Mouse (Mus musculus): ENCODE measurements around the gene Meiob.
A peak's percentile ranks its signal among the peaks of the same experiment; 100 is the strongest.

Meiob gene

DNA sequence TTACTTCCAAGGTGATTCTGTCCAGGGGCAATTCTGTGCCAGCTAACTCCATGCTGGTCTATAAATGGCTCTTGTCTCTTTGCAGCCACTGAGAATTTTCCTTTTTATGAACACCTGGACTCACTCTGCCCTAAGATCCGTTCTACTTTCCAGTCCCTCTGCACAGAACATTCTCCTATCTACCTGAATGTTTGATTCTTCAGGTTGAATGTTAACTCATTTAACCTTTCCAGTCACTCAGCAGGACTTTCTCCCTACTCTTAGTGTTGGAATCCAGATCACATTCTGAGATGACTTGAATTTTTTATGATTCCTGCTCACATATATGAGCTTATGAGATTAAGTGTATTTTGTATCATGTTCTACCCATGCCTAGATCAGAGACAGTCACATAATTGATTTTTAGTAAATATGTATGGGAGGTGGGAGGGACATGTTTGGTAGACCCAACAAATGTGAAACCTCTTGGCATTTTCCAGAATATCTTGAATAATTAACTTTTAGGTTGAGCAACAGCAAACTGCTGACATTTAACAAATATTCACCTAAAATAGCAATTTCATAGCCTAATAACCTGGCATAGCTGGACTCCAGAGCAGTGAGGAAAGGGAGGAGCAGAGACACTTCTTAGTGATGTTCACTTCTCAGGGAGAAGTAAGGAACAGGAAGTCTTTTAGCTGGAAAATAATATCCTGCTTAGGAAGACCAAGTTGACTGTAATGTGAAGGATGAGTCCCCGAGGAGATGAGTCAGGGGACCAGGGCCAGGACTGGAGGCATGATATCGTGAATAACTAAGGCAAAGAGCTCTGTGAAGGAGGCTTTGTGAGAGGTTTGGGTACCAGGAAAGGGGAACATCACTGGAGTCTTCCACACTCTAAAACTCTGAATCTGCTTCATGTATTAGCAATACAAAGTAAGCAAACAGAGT is 17.5 kb downstream of the Meiob start:
- DNase-seq (ENCODE audit: low read depth), result no peak

DNA sequence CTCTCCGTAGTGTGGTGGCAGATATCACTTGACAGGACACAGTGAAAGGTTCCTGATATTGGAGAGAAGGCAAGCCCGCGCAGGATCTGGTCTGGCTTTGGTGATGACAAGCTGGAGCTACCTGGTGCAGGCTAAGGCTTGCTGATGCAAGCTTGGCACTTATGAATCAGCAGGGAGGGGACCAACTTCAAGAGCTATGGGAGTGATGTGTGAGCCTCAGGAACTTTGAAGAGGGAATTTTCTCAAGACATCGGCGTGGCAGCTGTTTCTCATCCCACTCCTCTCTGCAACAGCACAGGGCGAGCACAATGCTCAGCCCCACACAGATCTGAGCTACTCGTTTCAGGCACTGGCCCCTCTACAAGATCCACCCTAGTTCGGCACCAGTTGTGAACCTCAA is 35.8 kb downstream of the Meiob start, which contains the start of gene Hagh:
Gene Hagh, plus strand, starts transcription at position 302 of the 400 bp plus-strand sequence.
- no peak for DNase-seq (ENCODE audit: low read depth)

DNA sequence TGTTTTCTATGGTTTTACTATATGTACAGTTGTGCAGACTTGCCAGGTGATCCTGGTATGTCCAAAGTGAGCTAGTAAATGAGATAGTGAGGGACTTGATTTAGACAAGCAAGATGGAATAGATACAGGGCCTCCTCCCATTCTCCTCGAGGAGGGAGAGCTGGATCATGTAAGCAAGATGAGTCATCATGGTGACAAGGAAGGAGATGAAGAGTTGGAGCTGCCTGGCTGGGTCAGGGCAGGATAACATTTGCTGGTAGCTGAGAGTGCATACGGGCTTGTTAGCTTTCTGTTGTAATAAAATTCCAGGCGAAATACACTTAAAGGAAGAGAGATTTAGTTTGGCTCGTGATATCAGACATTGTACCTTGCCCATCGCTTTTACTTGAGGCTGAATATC is 36.3 kb downstream of the Meiob start:
- no peak for DNase-seq (ENCODE audit: low read depth)

DNA sequence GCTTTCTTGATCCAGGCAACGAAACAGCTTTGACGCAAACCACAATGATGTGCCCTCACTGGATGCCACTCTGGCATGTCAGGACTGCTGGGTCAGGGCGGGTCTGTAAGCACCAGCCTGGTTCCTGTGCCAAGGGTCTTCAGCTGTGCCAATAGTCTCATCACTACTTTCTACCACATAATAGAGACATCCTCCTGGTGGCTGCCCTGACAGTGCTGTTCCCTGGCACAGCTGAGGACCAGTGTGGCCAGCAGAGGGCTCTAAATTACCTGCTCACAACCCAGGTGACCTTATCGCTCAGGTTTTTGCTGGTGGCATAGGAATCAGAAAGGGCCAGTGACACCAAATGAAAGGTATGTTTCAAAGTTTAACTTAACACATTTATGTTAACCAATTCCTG is 37.0 kb downstream of the Meiob start:
- DNase-seq (ENCODE audit: low read depth), result no peak

DNA sequence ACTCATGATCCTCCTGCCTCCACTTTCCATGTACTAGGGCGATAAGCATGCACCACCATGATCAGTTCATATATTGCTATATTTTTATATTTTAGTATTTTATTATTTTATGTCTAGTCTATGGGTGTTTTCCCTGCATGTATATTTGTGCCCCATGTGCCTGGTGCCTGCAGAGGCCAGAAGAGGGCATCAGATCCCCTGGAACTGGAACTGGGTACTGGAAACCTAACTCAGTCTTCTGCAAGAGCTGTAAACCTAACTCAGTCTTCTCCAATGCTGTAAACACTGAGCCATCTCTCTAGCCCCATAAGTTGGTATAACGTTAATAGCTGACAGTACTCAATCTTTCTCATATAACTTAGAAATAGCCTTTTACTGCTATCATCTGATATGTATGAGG is 38.5 kb downstream of the Meiob start:
- no peak for DNase-seq (ENCODE audit: low read depth)

- no peak for DNase-seq (ENCODE audit: low read depth)
Observed at GRCm38 (mm10) chr17:24844525-24844924, 40.4 kb downstream of the Meiob start.

- DNase-seq (ENCODE audit: low read depth), result no peak
Observed at GRCm38 (mm10) chr17:24847386-24847785, 43.3 kb downstream of the Meiob start.

- DNase-seq (ENCODE audit: low read depth), result no peak
Observed at GRCm38 (mm10) chr17:24848600-24849031, 44.5 kb downstream of the Meiob start.

DNA sequence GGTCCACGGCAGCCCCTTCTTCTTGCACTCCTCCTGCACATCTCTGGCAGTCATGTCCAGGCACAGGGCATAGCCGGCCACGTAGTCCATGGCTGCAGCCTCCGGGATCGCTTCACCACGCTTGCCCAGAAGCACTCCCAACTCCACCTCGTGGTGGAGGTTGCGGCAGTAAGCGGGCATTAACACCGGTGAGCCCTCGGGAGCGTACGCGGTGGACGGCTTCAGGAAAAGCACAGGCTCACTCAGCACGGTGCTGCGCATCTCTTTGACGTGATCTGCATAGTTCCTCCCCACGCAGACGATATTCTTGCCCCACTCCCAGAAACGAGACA is 45.6 kb downstream of the Meiob start:
- DNase-seq (ENCODE audit: low read depth), result peak; percentile 65

DNA sequence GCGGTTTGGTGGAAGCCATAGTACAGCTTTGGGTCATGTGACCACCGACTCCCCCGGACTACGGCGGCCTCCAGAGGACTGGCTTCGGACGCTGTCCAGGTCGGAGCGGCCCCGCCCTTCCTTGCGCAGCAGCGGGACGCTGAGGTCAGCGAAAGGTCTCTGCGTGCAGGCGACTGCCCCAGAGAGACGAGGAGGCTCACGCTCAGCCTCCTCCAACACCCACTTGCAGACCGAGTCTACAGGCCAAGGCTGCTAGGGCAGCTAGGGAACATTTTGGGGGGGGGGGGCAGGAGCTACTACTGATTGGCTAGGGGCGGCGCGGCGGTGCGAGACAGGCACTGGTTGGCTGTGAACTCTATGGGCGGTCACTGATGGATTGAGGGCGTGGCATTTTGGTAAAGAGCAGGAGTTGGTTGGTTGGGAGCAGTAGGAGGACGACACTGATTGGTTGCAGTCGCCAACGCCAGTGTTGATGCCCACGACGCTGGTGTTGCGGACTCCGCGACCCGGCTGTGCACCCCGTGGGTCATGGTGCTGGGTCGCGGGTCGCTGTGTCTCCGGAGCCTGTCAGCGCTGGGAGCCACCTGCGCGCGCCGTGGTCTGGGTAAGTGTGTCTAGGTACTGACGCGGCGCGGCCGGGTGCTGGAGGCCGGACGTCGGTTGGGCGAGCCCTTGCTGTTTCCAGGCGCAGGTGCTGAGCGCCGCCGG is 46.1 kb downstream of the Meiob start, which contains the start of gene Fahd1:
Gene Fahd1, minus strand, starts transcription at position 300 of the 708 bp plus-strand sequence.
- peak; percentile 96 for DNase-seq (ENCODE audit: low read depth)

GRCm38 (mm10) chr17:24850773-24851127 is 46.7 kb downstream of the Meiob start:
- DNase-seq (ENCODE audit: low read depth), result no peak

- no peak for DNase-seq (ENCODE audit: low read depth)
Observed at GRCm38 (mm10) chr17:24851381-24852125, 47.5 kb downstream of the Meiob start.

DNA sequence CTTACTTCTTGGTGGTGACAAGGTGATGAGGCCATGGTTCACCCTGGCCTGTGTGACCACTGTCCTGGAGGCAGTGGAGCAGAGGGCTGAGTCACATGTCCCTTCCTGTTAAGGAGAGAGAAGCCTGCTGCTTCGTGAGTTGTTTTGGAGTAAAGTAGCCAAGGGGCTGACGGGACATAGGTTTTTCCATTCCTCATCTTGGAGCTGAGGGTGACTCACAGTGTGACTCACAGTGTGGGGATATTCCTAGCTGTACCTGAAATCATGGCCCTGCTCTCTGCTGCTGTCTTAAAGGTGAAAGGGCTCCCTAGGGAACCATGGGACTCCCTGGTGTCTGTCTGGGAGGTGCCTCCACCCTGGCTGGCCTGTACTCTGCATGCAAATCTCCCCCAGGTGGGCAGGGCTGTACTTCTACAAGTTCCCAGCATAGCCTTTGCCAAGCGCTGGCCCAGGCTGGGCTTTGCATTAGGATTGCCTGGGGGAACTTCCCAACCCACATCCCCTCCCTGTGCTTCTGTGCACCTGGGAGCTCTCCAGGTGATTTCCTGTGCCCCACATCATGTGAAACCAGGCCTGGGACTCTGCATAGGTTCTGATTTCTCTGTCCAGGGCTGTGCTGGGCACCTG is 51.9 kb downstream of the Meiob start:
- no peak for DNase-seq (ENCODE audit: low read depth)

DNA sequence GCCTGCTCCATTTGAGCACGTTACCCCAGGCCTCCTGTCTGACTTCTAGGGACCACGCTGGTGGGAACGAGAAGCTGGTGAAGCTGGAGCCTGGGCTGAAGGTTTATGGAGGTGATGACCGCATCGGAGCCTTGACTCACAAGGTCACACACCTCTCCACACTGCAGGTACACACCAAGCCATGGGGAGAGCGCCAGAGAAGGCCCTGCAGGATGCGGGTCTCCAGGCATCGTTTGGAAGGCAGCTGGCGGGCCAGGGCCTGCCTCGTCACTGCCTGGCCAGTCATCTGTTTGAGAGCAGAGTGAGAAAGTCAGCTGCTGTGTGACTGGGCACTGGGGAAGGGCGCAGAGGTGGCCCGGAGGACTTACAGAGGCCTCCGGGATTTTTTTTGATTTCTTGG is 52.5 kb downstream of the Meiob start:
- DNase-seq (ENCODE audit: low read depth), result no peak

DNA sequence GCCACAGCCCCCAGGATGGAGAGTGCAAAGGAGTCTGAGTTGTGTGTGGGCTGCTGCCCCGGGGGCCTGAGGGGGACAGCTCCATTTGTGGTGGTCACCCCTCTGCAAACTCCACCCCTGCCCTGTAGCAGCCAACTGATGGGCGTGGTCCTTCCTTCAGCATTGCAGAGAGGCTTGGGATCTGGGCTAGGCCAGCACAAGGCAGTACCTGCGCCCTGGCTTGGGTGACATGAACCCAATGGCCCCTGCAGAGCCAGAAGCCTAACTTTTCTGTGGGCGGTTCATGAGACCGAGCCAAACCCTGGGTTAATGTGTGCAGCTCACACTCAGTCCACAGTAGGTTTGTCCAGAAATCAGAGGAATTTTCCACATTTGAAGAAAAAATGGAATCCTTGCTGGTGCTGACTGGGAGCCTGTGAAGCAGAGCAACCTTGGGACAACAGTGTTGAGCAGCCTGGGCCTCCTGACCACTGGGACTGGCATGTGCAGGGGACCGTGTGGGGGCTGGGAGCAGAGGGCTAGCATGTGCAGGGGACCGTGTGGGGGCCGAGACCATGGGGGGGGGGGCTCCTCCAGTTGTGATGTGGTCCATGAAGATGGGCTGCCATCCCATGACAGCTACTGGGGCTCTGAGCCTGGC is 53.9 kb downstream of the Meiob start:
- no peak for DNase-seq (ENCODE audit: low read depth)

DNA sequence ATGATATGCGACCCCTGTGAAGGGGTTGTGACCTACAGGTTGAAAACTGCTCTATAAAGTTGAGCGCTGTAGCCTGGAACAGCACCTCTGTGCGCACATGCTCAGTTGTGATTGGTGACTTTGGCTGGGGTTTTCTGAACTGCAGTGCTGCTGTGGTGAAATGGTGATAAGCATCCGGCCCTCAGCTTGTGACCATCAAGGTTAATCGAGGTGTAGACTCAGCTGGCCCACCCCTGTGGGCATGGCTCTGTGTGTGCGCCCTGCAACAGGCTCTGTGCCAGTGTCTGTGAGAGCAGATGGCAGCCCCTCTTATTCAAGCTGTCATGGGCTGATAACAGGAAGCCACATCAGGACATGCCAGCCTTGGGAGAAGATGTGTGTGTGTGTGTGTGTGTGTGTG is 54.9 kb downstream of the Meiob start:
- no peak for DNase-seq (ENCODE audit: low read depth)

GRCm38 (mm10) chr17:24860076-24860475 is 56.0 kb downstream of the Meiob start:
- DNase-seq (ENCODE audit: low read depth), result no peak

DNA sequence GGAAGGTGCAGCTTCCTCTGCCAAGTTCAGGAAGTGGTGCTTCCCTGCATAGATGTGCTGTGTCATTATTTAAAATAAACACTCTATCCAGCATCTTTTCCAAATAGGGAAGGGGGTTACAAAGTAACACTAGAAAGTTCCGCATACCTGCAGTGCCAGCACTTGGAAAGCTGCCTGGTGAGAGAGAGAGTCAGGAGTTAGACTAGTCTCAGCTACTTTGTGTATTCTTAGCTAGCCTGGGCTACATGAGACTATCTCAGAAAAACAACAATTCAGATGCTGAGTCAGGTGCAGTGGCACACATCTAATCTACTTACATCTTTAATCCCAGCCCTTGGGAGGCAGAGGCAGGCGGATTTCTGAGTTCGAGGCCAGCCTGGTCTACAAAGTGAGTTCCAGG is 57.7 kb downstream of the Meiob start:
- no peak for DNase-seq (ENCODE audit: low read depth)

DNA sequence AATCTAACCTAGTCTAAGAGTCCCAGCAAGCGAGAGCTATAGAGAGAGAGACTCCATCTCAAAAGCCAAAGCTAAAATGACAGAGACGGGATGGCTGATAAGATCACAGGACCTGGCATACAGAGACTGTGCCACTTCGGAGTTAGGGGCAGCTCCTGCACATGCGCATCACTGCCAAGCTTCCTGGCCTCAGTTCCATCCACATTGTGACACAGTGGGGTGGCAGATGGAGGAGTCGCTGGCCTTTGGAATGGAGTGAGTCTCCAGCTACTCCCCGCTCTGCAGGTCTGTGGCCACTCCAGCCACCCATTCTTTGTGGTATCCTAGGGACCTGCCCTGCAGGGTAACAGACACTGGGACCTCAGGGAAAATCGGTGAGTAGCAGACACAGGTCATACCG is 61.7 kb downstream of the Meiob start, which contains the start of gene Igfals:
Gene Igfals, plus strand, starts transcription at position 222 of the 400 bp plus-strand sequence.
- no peak for DNase-seq (ENCODE audit: low read depth)

- no peak for DNase-seq (ENCODE audit: low read depth)
Observed at GRCm38 (mm10) chr17:24867914-24868313, 63.8 kb downstream of the Meiob start.

DNA sequence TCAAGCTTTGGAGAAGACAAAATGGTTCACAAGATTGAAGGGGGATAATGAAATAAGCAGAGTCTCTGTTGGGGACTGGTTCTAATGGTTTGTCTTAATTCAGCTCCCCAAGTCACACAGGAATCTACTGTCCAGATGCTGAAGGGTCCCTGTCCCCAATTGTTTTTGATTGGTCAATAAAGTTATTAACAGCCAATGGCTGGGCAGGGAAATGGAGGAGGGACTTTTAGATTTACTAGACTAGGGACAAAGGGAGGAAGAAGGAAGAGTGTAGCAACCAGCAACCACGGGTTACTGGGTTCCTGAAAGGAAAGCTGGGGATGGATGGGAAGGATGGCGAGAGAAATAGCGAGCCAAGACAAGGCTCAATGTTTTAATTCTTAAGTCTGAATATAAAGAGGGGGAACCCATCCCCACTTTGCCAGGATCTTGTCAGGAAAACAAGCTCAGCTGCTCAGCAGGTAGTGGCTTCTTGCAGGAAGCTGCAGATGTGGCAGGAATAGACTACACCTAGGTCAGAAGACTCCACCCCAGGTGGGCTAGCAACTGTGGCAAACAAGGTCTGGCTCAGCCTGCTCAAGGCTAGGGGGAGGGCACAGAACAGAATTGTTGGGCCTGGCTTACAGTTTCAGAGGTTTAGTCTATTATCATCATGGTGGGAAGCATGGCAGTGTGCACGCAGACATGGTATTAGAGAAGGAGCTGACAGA is 69.8 kb downstream of the Meiob start:
- DNase-seq (ENCODE audit: low read depth), result no peak
